Mouse (Mus musculus): Measurements from ENCODE around the gene P2ry12. TPM values are rescaled to one million over a fixed set of nuclear protein-coding genes. Genes with fewer than 3 reads are reported as not detected.

Gene P2ry12
- polyA plus RNA-seq, 1 experiment from 2014 or later, result 0.06 TPM

GRCm38 (mm10) chr3:59168476-59168875 is 94.2 kb downstream of the P2ry12 start:
- no peaks in the 10 kb centered on the region for H3K36me3 ChIP-seq
- 86% methylated on average over 6 of the region's 6 CpGs for whole genome bisulfite sequencing
- H3K4me3 ChIP-seq, result no peak overlapping the region
- DNase-seq (ENCODE audit: low spot score), result no peak
- H3K4me1 ChIP-seq, result no peaks in the 10 kb centered on the region; the same call in 1 of the 2 replicates
- H3K27ac ChIP-seq, result no peak overlapping the region
- no peaks in the 10 kb centered on the region for H3K9me3 ChIP-seq (replicated peaks)
- H3K27me3 ChIP-seq (ENCODE audit: low read depth, poor library complexity, severe bottlenecking), result no peaks in the 10 kb centered on the region

- DNase-seq (ENCODE audit: low spot score), result no peak
- no peaks in the 10 kb centered on the region; the same call in 1 of the 2 replicates for H3K4me1 ChIP-seq
Observed at GRCm38 (mm10) chr3:59167417-59168054, 95.1 kb downstream of the P2ry12 start.

More at GRCm38 (mm10) chr3:59167417-59168054, 95.1 kb downstream of the P2ry12 start:
- WGBS, result 84% methylated on average over 2 of the region's 2 CpGs
- H3K4me3 ChIP-seq, result no peak overlapping the region
- no peaks in the 10 kb centered on the region for H3K36me3 ChIP-seq
- H3K9me3 ChIP-seq (replicated peaks), result no peaks in the 10 kb centered on the region
- H3K27me3 ChIP-seq (ENCODE audit: low read depth, poor library complexity, severe bottlenecking), result no peaks in the 10 kb centered on the region
- no peak overlapping the region for H3K27ac ChIP-seq

Other genes with a start within 250 kb of the P2ry12 start
- gene Gpr171, start 161.1 kb downstream of the P2ry12 start, polyA plus RNA-seq (2016; fragmentation: Nextera tagmentation; extraction: Ambion mirVana), result 0.38 and 0.53 TPM in 2 replicates
- gene P2ry14, start 109.3 kb downstream of the P2ry12 start, polyA plus RNA-seq (2016; fragmentation: Nextera tagmentation; extraction: Ambion mirVana), result 0.70 and 0.89 TPM in 2 replicates
- gene Gpr87, start 67.8 kb downstream of the P2ry12 start, polyA plus RNA-seq (2016; fragmentation: Nextera tagmentation; extraction: Ambion mirVana), result 0.33 and 0.84 TPM in 2 replicates
- gene P2ry13, start 52.0 kb downstream of the P2ry12 start, polyA plus RNA-seq (2016; fragmentation: Nextera tagmentation; extraction: Ambion mirVana), result 0.25 and 0.30 TPM in 2 replicates
- gene Igsf10, start 81.5 kb upstream of the P2ry12 start, polyA plus RNA-seq (2016; fragmentation: Nextera tagmentation; extraction: Ambion mirVana), result 2.9 and 4.2 TPM in 2 replicates

Measured in limb, embryonic 10.5 days (tissue).